Mouse (Mus musculus): ENCODE data around the gene Apba1. TPM values are rescaled to one million over a fixed set of nuclear protein-coding genes. Genes with fewer than 3 reads are reported as not detected.
A peak's percentile ranks its signal among the peaks of the same experiment; 100 is the strongest.

Apba1 gene
- total RNA-seq, 2 experiments from 2014 or later = 3.4 to 5.1 TPM

DNA sequence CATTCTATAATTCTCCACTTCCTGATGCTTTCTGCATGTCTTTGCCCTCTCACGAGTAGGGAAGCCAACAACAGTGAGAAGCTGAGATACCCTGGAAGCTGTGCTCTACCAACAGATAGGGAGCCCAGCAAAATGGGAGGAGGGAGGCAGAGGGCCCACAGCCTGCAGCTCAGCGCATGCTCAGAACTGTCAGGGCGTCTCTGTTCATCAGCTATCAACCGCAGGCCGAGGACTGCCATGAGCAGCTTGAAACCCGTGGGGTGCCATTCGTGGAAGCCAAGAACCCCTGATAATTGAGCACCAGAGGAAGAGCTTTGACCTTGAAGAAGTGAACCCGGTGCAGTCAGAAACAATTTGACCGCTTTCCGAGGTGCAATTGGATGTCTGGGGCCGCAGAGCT is 108.4 kb downstream of the Apba1 start:
- DNase-seq (ENCODE audit: low spot score in 2 of 2) = no peak

DNA sequence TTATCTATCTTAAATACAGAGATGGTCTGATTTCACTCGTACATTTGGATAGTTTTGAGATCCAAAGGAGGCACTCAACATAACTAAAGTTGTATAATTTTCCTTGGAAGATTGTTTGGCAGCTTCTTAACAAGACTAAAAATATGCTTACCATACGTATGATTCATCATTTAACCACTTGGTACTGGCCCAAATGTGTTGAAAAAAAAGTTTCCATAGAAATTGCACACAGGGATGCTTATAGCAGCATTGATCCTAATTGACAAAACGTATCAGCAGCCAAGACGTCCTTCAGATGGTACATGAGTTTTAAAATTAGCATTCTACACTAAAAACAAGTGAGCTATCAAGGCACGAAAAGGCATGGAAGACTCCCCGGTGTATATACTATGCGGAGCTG is 108.9 kb downstream of the Apba1 start:
- no peak for DNase-seq (ENCODE audit: low spot score in 2 of 2)

DNA sequence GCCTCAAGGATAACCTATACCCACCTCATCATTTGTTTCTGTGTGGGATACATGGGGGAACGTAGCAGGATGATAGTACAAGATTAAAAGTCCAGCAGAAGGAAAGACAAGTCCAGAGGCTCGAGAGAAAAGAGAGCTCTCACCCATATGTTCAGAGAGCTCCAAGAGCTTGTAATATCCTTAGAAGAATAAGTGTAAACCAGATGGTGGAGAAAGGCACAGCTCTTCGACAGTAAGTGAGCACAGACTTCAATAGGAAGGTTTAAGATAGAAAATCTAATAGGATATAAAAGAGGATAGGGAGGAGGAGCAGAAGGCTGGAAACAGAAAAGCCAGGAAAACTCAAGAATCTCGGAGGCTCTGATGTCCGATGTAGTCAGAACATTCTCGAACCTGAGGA is 115.8 kb downstream of the Apba1 start:
- DNase-seq (ENCODE audit: low spot score in 2 of 2) = no peak

DNA sequence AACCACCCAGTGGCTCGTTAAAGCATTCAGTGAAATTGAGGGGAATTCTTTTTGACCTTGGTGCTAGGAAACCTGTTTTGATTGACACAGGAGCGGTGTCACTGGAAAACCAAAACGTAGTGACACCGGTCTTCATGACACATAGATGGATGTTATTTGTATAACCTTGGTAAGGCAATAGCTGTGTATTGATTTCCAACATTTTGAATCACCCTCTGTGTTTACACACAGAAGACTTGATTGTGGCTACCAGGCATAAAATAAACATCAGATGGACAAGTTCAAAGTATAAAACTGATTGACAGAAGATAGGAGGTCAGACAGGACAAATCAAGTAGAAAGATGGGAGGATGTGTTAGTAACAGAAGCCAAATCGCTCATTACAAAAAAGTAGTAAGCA is 117.1 kb downstream of the Apba1 start:
- DNase-seq (ENCODE audit: low spot score in 2 of 2) = no peak

DNA sequence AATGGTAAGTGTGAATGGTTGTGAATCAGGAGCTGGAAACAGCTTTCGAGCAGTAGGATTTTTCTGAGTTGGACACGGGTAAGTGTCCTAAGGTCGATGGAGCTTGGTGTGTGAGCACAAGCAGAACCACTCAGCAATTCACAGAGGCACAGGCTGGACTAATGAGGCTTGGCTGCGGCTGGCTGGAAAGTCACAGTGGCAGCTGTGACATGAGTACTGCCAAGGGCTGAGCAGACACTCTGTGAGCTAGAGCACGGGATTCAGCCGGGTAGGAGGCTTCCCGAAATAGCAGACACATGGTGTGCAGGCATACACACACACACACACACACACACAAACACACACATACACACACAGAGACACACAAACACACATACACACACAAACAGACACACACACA is 121.2 kb downstream of the Apba1 start:
- no peak for DNase-seq (ENCODE audit: low spot score in 2 of 2)

DNA sequence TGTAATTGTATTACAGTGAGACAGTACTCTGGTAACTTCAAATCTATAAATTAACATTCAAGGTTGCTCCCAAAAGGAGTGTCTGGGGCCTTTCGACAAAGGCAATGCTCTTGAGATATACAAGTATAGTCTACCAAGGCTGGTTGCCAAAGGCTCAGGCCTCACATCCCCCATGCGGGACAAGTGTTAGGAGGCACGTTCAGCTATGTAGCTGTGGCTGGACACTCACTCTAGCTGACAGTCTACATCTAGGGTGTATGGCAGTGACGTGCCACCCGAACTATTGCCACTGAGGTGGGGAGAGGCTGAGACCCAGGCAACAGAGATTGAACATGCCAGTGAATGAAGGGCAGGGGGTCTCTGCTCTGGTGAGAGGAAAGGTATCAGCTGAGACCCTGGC is 127.5 kb downstream of the Apba1 start:
- no peak for DNase-seq (ENCODE audit: low spot score in 2 of 2)

DNA sequence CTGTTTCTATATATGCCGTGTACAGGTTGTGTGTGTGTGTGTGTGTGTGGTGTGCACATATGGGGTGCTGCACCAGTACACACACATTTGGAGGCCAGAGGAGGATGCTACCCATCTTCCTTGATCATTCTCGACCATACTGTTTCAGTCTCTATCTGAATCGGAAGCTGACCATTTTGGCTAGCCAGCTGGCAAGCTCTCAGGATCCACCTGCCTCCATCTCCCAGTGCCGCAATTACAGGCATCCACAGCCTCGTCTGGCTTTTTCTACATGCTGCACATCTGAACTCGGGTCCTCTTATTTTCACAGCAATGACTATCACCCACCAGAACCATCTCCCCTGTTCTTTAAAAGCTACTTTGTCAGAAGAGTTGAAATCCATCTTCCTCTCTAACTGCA is 132.7 kb downstream of the Apba1 start:
- DNase-seq (ENCODE audit: low spot score in 2 of 2) = no peak

DNA sequence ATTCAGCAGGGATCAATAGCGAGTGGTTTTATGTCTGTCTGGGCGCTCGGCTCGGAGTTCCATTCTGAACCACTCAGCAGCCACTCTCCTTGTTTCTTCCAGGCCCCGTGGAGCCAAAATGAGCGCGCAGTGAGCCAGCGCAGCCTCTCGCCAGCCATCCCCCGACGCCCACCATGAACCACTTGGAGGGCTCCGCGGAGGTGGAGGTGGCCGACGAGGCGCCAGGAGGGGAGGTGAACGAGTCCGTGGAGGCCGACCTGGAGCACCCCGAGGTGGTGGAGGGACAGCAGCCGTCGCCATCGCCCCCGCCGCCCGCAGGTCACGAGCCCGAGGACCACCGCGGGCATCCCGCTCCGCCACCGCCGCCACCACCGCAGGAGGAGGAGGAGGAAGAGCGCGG is 133.9 kb downstream of the Apba1 start:
- no peak for DNase-seq (ENCODE audit: low spot score in 2 of 2)

DNA sequence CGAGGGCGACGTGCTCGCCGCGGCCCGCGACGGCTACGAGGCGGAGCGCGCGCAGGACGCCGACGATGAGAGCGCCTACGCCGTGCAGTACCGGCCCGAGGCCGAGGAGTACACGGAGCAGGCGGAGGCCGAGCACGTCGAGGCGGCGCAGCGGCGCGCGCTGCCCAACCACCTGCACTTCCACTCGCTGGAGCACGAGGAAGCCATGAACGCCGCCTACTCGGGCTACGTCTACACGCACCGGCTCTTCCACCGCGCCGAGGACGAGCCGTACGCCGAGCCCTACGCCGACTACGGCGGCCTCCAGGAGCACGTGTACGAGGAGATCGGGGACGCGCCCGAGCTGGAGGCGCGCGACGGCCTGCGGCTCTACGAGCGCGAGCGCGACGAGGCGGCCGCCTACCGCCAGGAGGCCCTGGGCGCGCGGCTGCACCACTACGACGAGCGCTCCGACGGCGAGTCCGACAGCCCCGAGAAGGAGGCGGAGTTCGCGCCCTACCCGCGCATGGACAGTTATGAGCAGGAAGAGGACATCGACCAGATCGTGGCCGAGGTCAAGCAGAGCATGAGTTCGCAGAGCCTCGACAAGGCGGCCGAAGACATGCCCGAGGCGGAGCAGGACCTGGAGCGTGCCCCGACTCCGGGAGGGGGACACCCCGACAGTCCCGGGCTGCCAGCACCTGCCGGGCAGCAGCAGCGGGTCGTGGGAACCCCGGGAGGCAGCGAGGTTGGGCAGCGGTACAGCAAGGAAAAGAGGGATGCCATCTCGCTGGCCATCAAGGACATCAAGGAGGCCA is 134.6 kb downstream of the Apba1 start:
- DNase-seq (ENCODE audit: low spot score in 2 of 2) = peak in 1 of 2 experiments; percentile 5

DNA sequence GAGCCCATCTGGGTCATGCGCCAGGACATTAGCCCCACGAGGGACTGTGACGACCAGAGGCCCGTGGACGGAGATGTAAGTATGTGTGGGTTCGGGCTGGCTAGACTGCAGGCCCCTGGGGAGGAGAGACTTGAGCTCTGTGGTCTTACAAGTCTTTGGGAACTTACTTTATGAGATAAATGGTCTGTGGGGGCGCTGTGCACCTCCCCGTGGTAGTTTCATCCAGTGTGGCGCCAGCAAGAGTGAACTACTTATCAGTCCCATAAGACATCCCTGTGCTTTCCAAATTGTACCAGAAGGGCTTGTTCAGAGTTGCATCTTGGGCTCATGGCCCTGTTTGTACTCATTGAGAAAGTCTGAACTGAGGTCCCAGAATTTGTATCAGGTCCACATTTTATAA is 135.3 kb downstream of the Apba1 start:
- no peak for DNase-seq (ENCODE audit: low spot score in 2 of 2)

DNA sequence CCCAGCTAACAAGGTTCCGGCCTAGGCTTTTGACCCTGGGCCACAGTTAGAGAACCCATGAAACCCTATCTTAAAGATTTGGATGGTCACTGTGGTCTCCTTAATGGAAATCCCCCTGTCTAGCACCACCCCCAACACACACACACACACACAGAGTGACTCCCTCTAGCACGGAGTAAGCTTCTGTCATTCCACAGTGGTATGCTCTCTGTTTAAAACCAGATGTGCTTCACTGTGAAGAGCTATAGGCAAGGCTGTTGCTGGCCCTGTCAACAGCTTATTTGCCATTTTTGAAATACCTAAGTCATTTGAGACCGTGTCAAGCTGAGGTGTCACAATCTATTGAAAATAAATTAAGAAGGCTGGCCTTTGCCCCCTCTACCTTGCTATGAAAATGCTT is 136.1 kb downstream of the Apba1 start:
- DNase-seq (ENCODE audit: low spot score in 2 of 2) = no peak

DNA sequence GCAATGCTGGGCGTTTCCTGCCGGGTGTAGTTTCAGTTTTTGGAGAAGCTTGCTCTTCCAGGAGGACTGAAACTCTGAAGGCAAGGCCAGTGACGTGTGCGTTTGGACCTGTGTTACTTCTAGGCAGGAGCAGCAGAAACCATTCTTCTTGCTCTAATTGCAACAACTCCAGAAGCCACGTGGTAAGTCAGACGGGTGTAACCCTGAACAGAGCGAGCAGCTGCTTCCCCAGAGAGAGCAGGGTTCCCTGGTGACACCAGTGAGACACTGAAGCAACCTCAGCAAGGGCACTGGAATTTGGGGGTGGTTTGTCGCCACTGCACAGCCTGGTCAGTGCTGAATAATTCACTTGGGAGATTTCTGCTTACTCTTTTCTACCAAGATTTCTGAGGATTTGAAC is 138.2 kb downstream of the Apba1 start:
- DNase-seq (ENCODE audit: low spot score in 2 of 2) = no peak

DNA sequence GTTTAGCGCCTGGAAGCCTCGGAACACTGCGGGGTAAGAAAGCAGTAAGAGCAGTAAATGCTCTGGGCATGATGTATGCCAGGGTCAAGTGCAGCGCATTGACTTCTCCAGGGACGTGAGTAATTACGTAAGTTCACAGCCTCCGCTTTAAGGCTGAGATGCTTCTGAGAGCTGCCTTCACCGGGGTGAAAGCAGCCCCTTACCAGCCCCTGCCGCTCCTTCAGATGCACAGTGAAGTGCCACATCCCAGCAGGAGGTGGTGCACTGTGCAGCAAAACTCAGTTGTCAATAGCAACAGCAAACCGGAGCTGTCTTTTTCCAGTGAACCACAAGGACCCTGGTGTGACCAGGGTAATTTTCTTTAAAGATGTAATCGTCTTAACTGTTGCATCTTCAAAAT is 139.8 kb downstream of the Apba1 start:
- no peak for DNase-seq (ENCODE audit: low spot score in 2 of 2)

DNA sequence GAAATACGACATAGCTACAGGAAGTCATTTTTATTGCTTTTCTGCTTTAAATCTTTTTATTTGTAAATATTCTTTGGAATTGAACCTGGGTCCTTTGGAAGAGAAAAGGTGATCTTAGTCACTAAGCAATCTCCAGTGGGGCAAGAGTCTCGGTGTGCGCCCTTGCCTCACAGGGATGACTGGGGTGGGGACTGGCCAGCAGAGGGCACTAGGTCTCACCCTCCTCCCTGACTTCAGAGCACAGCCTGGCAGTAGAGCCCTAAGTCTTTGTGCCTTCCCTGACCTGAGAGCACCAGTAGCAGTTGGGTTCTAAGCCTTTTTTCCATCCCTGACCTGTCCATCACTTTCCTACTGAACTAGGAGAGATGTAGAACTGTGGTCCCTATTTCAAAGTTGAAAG is 142.5 kb downstream of the Apba1 start:
- peak; percentile 22 to 42 for DNase-seq (ENCODE audit: low spot score in 2 of 2)

DNA sequence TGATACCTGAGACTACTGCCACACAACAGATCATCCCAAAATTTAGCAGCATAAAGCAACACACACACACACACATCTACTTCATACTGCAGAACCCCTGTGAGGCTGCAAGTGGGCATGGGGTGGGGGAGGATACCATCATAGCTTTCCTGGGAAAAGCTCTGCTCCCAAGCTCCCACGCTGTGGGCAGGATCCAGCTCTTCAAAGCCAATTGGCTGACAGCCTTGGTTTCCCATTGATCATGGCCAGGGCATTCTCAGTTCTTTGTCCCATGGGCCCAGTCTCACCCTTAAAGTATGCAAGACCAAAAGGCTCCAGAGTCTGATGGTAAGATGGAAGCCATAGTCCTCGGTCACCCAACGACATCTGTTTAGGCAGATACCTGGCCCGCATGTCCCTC is 143.1 kb downstream of the Apba1 start:
- DNase-seq (ENCODE audit: low spot score in 2 of 2) = no peak

DNA sequence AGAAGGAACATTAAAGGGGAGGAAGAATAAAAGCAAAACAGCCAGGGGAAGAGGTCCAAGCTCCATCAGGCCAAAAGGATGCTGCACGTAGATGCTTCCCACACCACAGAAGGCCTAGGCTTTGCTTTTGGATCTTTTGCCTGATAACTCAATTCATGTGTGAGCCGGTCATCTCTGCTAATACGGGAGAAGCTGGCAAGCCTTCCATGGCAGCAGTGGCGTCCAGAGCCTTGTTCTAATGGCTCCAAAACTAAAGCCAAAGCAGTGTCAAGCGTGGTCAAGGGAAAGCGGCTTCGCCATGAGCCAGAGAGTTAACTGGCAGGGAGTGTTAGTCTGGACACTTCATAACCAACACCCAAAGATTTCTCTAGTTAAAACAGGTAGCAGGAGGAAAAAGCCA is 144.4 kb downstream of the Apba1 start:
- no peak for DNase-seq (ENCODE audit: low spot score in 2 of 2)

DNA sequence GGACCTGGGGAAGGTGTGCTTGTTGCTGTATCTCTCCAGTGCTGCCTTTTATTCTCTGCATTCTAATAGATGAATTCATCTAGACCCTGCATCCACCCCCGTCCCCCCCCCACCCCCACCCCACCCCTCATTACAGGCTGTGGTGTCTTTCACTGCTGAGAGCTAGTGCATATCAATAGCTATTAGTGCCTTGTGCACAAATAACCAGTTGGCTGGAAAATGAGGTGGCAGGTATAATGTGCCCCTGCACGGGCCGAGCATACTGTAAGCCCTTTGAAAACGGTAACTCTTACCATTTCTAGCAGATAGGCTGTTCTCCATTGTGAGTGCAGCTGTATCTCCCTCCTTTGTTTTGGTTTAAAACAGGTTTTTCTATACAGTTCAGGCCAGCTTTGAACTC is 146.2 kb downstream of the Apba1 start:
- DNase-seq (ENCODE audit: low spot score in 2 of 2) = no peak

DNA sequence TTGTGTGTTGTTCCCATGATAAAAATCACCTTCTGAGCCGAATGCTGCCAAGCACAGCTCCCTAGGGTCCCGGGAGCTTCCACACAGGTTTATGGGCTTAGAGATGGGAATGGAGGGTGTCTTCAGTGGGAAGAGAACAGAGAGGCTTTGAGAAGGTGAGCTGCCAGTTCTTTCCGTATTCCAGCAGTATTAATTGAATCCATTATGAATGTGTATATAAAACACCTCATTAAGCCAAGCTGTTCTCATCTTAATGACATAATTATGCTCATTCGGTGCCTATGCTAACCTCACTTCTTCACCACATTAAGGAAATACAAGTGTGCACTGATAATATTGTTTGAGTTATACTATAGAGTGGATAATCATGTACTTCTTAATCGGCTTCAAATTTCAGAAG is 147.1 kb downstream of the Apba1 start:
- DNase-seq (ENCODE audit: low spot score in 2 of 2) = no peak

DNA sequence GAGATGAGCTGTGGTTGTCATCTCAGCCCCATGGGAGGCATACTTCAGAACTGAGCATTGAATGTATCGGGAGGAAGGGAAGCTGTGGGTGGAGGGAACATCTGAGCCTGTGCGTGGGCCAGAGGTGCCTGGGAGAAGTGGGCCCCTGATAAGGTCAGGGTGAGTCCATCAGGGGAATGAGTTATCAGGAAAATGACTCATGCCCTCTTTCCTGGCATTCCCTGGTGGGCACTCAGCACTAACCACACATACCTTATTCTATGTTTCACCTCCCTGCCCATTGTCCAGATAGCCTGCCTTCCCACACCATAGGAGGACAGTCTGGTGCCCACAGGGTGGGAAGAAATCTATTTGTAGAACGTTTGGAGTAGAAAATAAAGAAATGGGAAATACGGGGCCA is 151.7 kb downstream of the Apba1 start:
- no peak for DNase-seq (ENCODE audit: low spot score in 2 of 2)

DNA sequence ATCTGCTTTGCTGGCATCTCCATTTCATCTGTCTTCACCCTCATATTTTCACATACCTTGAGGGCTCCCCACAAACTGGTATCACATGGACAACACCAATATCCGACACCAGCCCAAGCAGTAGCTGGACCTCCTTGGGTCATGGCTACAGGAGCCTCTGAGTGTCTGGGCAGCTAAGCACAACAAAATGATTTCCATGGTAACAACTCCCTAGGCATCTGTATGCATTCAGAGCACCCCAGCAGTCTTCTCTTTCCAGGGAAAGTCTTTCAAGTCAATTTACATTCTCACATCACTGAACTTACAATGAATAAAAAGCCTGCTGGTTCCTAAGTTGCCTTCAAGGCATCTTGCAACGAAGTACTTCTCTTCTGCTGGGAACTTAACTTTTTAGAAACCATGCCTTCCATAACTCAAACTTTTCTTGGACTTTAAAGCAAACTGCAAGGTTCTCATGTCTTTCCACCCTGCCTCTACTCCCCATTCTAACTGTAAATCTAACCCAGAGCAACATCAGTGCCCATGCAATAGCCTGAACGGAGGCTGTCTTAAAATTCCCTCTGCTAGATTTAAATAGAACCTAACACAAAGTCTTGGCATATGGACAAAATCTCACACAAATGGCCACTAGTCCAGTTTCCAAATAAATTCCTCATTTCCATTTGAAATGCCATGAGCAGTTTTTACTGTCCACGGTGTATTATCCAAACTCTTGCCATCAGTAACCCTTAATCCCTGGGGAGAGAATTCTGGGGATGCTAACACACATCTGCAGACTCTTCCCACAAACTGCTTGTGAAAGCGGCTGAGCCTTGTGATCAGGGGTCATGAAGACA is 160.9 kb downstream of the Apba1 start:
- no peak for DNase-seq (ENCODE audit: low spot score in 2 of 2)

DNA sequence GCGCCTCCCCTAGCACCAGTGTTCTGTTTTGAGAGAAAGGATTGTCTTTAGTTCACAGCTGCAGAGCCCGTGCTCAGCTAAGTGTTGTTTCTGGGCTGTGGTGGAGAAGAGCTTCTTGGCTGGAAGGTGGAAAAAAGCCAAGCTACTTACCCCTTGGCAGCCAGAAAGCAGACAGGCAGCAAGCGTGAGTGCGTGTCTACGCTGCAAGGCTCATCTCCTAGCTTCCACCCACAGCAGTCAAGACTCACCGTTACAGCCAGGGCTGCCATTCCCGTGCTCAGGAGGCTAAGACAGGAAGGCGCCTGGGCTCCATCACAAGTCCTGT is 161.5 kb downstream of the Apba1 start:
- no peak for DNase-seq (ENCODE audit: low spot score in 2 of 2)

DNA sequence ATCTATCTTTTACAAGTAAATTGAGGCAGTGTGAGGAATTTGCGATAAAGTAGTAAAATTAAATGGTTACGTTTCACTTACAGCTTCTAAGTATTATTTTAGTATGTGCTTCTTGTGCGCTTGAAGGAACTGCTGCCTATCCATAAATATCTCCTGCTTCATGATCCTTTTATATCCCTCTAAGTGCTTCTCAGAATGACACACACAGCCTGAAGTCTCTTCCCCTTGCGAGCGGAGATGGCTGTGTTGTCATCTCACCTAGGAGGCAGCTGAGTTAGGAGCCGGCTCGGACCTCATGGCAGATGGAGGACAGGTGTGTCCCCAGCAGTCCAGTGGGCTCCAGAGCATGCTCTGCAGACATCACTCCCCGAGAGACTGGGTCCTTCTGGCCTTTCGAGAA is 163.9 kb downstream of the Apba1 start:
- DNase-seq (ENCODE audit: low spot score in 2 of 2) = no peak

DNA sequence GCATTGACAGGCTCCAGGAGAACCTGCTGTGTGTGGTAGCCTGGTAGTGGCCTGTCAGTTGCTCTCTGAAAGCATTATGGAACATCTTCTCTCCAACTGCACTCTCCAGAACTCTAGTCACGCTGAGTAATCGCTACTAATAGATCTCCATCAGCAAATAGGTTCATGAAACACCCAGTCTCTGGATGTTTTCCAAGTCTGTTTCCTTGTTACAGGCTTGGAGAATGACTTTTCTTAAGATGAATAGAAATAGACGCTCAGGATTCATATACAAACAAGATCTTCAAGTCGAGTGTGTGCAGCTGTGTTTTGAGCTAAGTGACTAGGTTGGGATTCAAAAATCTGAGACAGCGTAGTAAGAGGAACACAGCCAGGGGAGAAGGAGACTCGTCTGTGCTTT is 165.4 kb downstream of the Apba1 start:
- no peak for DNase-seq (ENCODE audit: low spot score in 2 of 2)
